Mouse (Mus musculus): ENCODE results near the gene Gabrg3. TPM values are rescaled to one million over a fixed set of nuclear protein-coding genes. Genes with fewer than 3 reads are reported as not detected.

Gabrg3 gene
- 0.36 and 0.40 TPM in 2 replicates for polyA plus RNA-seq (2012; rRNA removed; ENCODE audit: low replicate concordance)

GRCm38 (mm10) chr7:57386517-57387340 is at the start of gene Gabrg3:
Gene Gabrg3 (minus strand): TSS chr7:57387188.

DNA sequence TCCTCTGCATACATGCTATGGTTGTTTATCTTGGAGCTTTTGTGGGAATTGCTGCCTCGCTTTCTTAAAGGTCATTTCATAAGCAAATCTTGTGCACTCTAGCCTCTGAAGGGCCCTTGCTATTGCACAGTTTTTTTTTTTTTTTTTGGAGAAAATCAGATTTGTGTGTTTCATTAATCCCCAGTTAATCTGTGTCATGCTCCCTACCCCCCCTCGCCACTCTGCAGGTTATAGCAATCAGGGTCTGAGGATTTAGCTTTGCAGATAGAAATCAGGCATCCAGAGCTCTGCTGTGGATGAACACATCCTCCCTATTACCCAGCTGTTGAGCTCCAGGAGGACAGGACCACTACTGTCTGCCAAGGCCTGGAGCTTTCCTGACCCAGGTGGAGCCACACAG is 32.4 kb upstream of the Gabrg3 start, which contains the start of gene Gabrb3:
Gabrb3 (plus strand) TSS at position 301 of the 400 bp plus-strand sequence.

Other genes starting within 250 kb of the Gabrg3 start
- gene Gabrb3, start 32.5 kb upstream of the Gabrg3 start, polyA plus RNA-seq (2012; rRNA removed; ENCODE audit: low replicate concordance): 0.03 TPM in 1 of 2 replicates, not detected in the other
- not detected in 2 replicates for gene Gabra5, start 122.9 kb upstream of the Gabrg3 start, polyA plus RNA-seq (2012; rRNA removed; ENCODE audit: low replicate concordance)

Measured in mammary gland, adult 2 months (tissue).